Mouse (Mus musculus) myocyte (in vitro differentiated cells): ENCODE measurements around the gene Prdx1. TPM values are rescaled to one million over a fixed set of nuclear protein-coding genes. Genes with fewer than 3 reads are reported as not detected.
A peak's percentile ranks its signal among the peaks of the same experiment; 100 is the strongest.
"Not testable (repeated sequence)": the region's sequence is repeated elsewhere in the genome, so short reads cannot be mapped to it uniquely, and the experiment has no call there.

Experiments
- H3K27me3 ChIP-seq: one replicate; pipeline ENCODE4 v1.6.1; 2011; ENCODE audit not compliant: control insufficient read depth, insufficient read depth, insufficient read length
- H3K36me3 ChIP-seq: one replicate; pipeline ENCODE4 v1.6.1; 2011; ENCODE audit not compliant: control insufficient read depth, insufficient read depth
- H3K4me2 ChIP-seq: one replicate; pipeline ENCODE4 v1.6.1; 2011; ENCODE audit warnings: low read depth, control low read depth
- H3K4me3 ChIP-seq: one replicate; pipeline ENCODE4 v1.5.1; 2011; ENCODE audit warnings: mild to moderate bottlenecking, control low read depth, moderate library complexity
- H3K79me2 ChIP-seq: one replicate; pipeline ENCODE4 v1.6.1; 2011; ENCODE audit not compliant: control insufficient read depth, insufficient read depth
- H3ac ChIP-seq: one replicate; pipeline ENCODE4 v1.6.1; 2011; ENCODE audit not compliant: control insufficient read depth, insufficient read length
- CEBPB ChIP-seq: IDR thresholded peaks from 2 replicates; pipeline ENCODE4 v1.6.1; 2011; ENCODE audit warnings: mild to moderate bottlenecking, moderate library complexity; ENCODE audit not compliant: poor library complexity, insufficient read depth, severe bottlenecking
- E2F4 ChIP-seq: IDR thresholded peaks from one replicate; pipeline ENCODE4 v1.6.1; 2011; ENCODE audit warnings: mild to moderate bottlenecking, control low read depth, moderate library complexity; ENCODE audit not compliant: insufficient read depth
- MAX ChIP-seq: IDR thresholded peaks from one replicate; pipeline ENCODE4 v1.6.1; 2011; ENCODE audit warnings: low read depth, mild to moderate bottlenecking, control low read depth
- MYOD1 ChIP-seq, 3 experiments: IDR thresholded peaks; one replicate each; pipeline ENCODE4 v1.6.1; 2011; ENCODE audit warnings: control low read depth in 2 of 3, low read depth in 2 of 3, mild to moderate bottlenecking in 2 of 3, moderate library complexity in 1 of 3; ENCODE audit not compliant: insufficient read length in 2 of 3, control insufficient read depth in 1 of 3
- MYOG ChIP-seq, 3 experiments: IDR thresholded peaks; one replicate each; pipeline ENCODE4 v1.6.1; 2011; ENCODE audit warnings: control low read depth in 2 of 3, low read depth in 2 of 3, mild to moderate bottlenecking in 2 of 3; ENCODE audit not compliant: insufficient read length in 2 of 3, control insufficient read depth in 1 of 3, insufficient read depth in 1 of 3
- POLR2A ChIP-seq: IDR thresholded peaks from one replicate; pipeline ENCODE4 v1.6.1; 2011; ENCODE audit warnings: low read depth, mild to moderate bottlenecking, control low read depth, moderate library complexity; ENCODE audit not compliant: insufficient read length
- POLR2AphosphoS2 ChIP-seq: IDR thresholded peaks from one replicate; pipeline ENCODE4 v1.6.1; 2011; ENCODE audit warnings: low read depth, control low read depth; ENCODE audit not compliant: insufficient read length
- REST ChIP-seq: IDR thresholded peaks from one replicate; pipeline ENCODE4 v1.6.1; 2011; ENCODE audit warnings: mild to moderate bottlenecking, control low read depth, moderate library complexity; ENCODE audit not compliant: insufficient read depth, insufficient read length
- SRF ChIP-seq: IDR thresholded peaks from one replicate; pipeline ENCODE4 v1.6.1; 2011; ENCODE audit warnings: low read depth; ENCODE audit not compliant: control insufficient read depth, insufficient read length
- TCF12 ChIP-seq: IDR thresholded peaks from one replicate; pipeline ENCODE4 v1.6.1; 2011; ENCODE audit warnings: mild to moderate bottlenecking, control low read depth; ENCODE audit not compliant: poor library complexity, insufficient read depth, severe bottlenecking
- TCF3 ChIP-seq: IDR thresholded peaks from one replicate; pipeline ENCODE4 v1.6.1; 2011; ENCODE audit warnings: low read depth, control low read depth; ENCODE audit not compliant: insufficient read length
- USF1 ChIP-seq: IDR thresholded peaks from one replicate; pipeline ENCODE4 v1.6.1; 2011; ENCODE audit warnings: low read depth, mild to moderate bottlenecking, control low read depth, moderate library complexity
- polyA plus RNA-seq: library from polyadenylated mRNA; unstranded; fragments of >200 nt; fragmentation: generic; extraction: Trizol; gene quantifications from one replicate; pipeline ENCODE4 v1.2.1, GENCODE M21; 2012; ENCODE audit warnings: missing spikeins

Prdx1 gene
- polyA plus RNA-seq, 1 experiment: 231 TPM

- H3ac ChIP-seq: no peak overlapping the region
- H3K79me2 ChIP-seq: peaks cover 31% of the 10 kb centered on the region
- no peak overlapping the region for H3K4me3 ChIP-seq
- no peak for TF ChIP-seq CEBPB
- TF ChIP-seq MYOD1 (IDR thresholded peaks at IDR 0.05; ENCODE audit: control insufficient read depth in 1 of 3, insufficient read length in 2 of 3, low read depth in 2 of 3): no peak
- no peak for TF ChIP-seq USF1
- no peak for TF ChIP-seq MAX
- no peak for TF ChIP-seq TCF3
- TF ChIP-seq MYOG (IDR thresholded peaks at IDR 0.05; ENCODE audit: control insufficient read depth in 1 of 3, insufficient read depth in 1 of 3, insufficient read length in 2 of 3, low read depth in 2 of 3): no peak
- no peak for TF ChIP-seq SRF
- no peaks in the 10 kb centered on the region for H3K27me3 ChIP-seq
- H3K4me2 ChIP-seq: no peak overlapping the region
- H3K36me3 ChIP-seq: peaks cover under 1% of the 10 kb centered on the region
These were observed 32.1 kb upstream of the Prdx1 start for GRCm38 (mm10) chr4:116653228-116653627.

GRCm38 (mm10) chr4:116655100-116655499, 30.2 kb upstream of the Prdx1 start:
- Histone ChIP-seq H3K4me2 (no peak overlapping the region), H3K27me3 (no peaks in the 10 kb centered on the region), H3K36me3 (no peaks in the 10 kb centered on the region), H3ac (no peak overlapping the region), H3K4me3 (no peak overlapping the region), H3K79me2 (peaks cover 13% of the 10 kb centered on the region)
- TF ChIP-seq E2F4: no peak
- TF ChIP-seq POLR2AphosphoS2: no peak
- TF ChIP-seq TCF12: no peak
- no peak for TF ChIP-seq CEBPB
- no peak for TF ChIP-seq MYOD1 (IDR thresholded peaks at IDR 0.05; ENCODE audit: control insufficient read depth in 1 of 3, insufficient read length in 2 of 3, low read depth in 2 of 3)
- no peak for TF ChIP-seq SRF
- no peak for TF ChIP-seq MAX
- no peak for TF ChIP-seq MYOG (IDR thresholded peaks at IDR 0.05; ENCODE audit: control insufficient read depth in 1 of 3, insufficient read depth in 1 of 3, insufficient read length in 2 of 3, low read depth in 2 of 3)
- no peak for TF ChIP-seq TCF3
- no peak for TF ChIP-seq POLR2A
- TF ChIP-seq USF1: no peak
- no peak for TF ChIP-seq REST

- no peaks in the 10 kb centered on the region for H3K27me3 ChIP-seq
- H3K79me2 ChIP-seq: peaks cover 7% of the 10 kb centered on the region
- no peaks in the 10 kb centered on the region for H3K36me3 ChIP-seq
- H3K4me3 ChIP-seq: no peak overlapping the region
- TF ChIP-seq MAX (no peak), TCF12 (no peak), MYOD1 (IDR thresholded peaks at IDR 0.05; ENCODE audit: control insufficient read depth in 1 of 3, insufficient read length in 2 of 3, low read depth in 2 of 3) (no peak), TCF3 (no peak), USF1 (no peak), POLR2AphosphoS2 (no peak), SRF (no peak), CEBPB (no peak), REST (no peak), E2F4 (no peak), POLR2A (no peak), MYOG (IDR thresholded peaks at IDR 0.05; ENCODE audit: control insufficient read depth in 1 of 3, insufficient read depth in 1 of 3, insufficient read length in 2 of 3, low read depth in 2 of 3) (no peak)
- no peak overlapping the region for H3K4me2 ChIP-seq
- no peak overlapping the region for H3ac ChIP-seq
These were observed 29.7 kb upstream of the Prdx1 start for GRCm38 (mm10) chr4:116655658-116656057.

- Histone ChIP-seq H3K4me3 (no peak overlapping the region), H3K4me2 (no peak overlapping the region), H3K79me2 (no peaks in the 10 kb centered on the region), H3ac (no peak overlapping the region), H3K27me3 (no peaks in the 10 kb centered on the region), H3K36me3 (no peaks in the 10 kb centered on the region)
- TF ChIP-seq E2F4 (no peak), REST (no peak), SRF (no peak), MYOG (IDR thresholded peaks at IDR 0.05; ENCODE audit: control insufficient read depth in 1 of 3, insufficient read depth in 1 of 3, insufficient read length in 2 of 3, low read depth in 2 of 3) (no peak), TCF3 (no peak), USF1 (no peak), TCF12 (no peak), MYOD1 (IDR thresholded peaks at IDR 0.05; ENCODE audit: control insufficient read depth in 1 of 3, insufficient read length in 2 of 3, low read depth in 2 of 3) (no peak), CEBPB (no peak), MAX (no peak), POLR2A (no peak), POLR2AphosphoS2 (no peak)
These were observed 27.4 kb upstream of the Prdx1 start for GRCm38 (mm10) chr4:116657971-116658370.

GRCm38 (mm10) chr4:116659474-116659873, 25.9 kb upstream of the Prdx1 start:
- H3K4me2 ChIP-seq: peak overlapping the region; percentile 16
- H3K36me3 ChIP-seq: no peaks in the 10 kb centered on the region
- H3K4me3 ChIP-seq: no peak overlapping the region
- TF ChIP-seq TCF3 (no peak), REST (no peak), MYOG (IDR thresholded peaks at IDR 0.05; ENCODE audit: control insufficient read depth in 1 of 3, insufficient read depth in 1 of 3, insufficient read length in 2 of 3, low read depth in 2 of 3) (no peak), POLR2A (no peak), MAX (no peak), CEBPB (no peak), SRF (no peak), E2F4 (no peak), USF1 (no peak), TCF12 (no peak), MYOD1 (IDR thresholded peaks at IDR 0.05; ENCODE audit: control insufficient read depth in 1 of 3, insufficient read length in 2 of 3, low read depth in 2 of 3) (no peak), POLR2AphosphoS2 (no peak)
- H3ac ChIP-seq: no peak overlapping the region
- no peaks in the 10 kb centered on the region for H3K79me2 ChIP-seq
- H3K27me3 ChIP-seq: no peaks in the 10 kb centered on the region

- not testable (repeated sequence) for H3K36me3 ChIP-seq, H3ac ChIP-seq, H3K79me2 ChIP-seq, H3K4me3 ChIP-seq, H3K27me3 ChIP-seq
- H3K4me2 ChIP-seq: peak overlapping the region; percentile 16
These were observed 25.4 kb upstream of the Prdx1 start for GRCm38 (mm10) chr4:116659916-116660315.
